Mouse (Mus musculus): Measurements from ENCODE around the gene Hinfp. TPM values are rescaled to one million over a fixed set of nuclear protein-coding genes. Genes with fewer than 3 reads are reported as not detected.

Gene Hinfp
- total RNA-seq, 2 experiments from 2014 or later: 11.2 to 13.7 TPM

GRCm38 (mm10) chr9:44266478-44267226, 38.8 kb downstream of the Hinfp start:
- DNase-seq (ENCODE audit: low spot score in 2 of 2): no peak

- DNase-seq (ENCODE audit: low spot score in 2 of 2): no peak
These were observed 44.1 kb downstream of the Hinfp start for GRCm38 (mm10) chr9:44261388-44261787.

GRCm38 (mm10) chr9:44259014-44259413, 46.5 kb downstream of the Hinfp start:
- no peak for DNase-seq (ENCODE audit: low spot score in 2 of 2)

- DNase-seq (ENCODE audit: low spot score in 2 of 2): no peak
These were observed 49.3 kb downstream of the Hinfp start for GRCm38 (mm10) chr9:44256213-44256612.

GRCm38 (mm10) chr9:44255136-44255521, 50.3 kb downstream of the Hinfp start:
- DNase-seq (ENCODE audit: low spot score in 2 of 2): no peak

GRCm38 (mm10) chr9:44254508-44255135, 50.8 kb downstream of the Hinfp start:
- DNase-seq (ENCODE audit: low spot score in 2 of 2): no peak

- no peak for DNase-seq (ENCODE audit: low spot score in 2 of 2)
These were observed 52.0 kb downstream of the Hinfp start for GRCm38 (mm10) chr9:44253441-44253840.

GRCm38 (mm10) chr9:44251314-44251713, 54.2 kb downstream of the Hinfp start, which contains the start of gene Pdzd3:
Gene Pdzd3, minus strand, starts transcription at chr9:44251471.
- DNase-seq (ENCODE audit: low spot score in 2 of 2): no peak

- no peak for DNase-seq (ENCODE audit: low spot score in 2 of 2)
These were observed 55.0 kb downstream of the Hinfp start for GRCm38 (mm10) chr9:44250445-44250844.

GRCm38 (mm10) chr9:44249181-44250146, 56.0 kb downstream of the Hinfp start:
- DNase-seq (ENCODE audit: low spot score in 2 of 2): peak in 1 of 2 experiments; percentile 53

GRCm38 (mm10) chr9:44247907-44248306, 57.6 kb downstream of the Hinfp start:
- DNase-seq (ENCODE audit: low spot score in 2 of 2): no peak

GRCm38 (mm10) chr9:44243621-44244020, 61.9 kb downstream of the Hinfp start:
- no peak for DNase-seq (ENCODE audit: low spot score in 2 of 2)

Small RNA genes within 50 kb of the gene (microRNA-seq; reads per million reads assigned to microRNA genes)
- gene Gm44335: not detected

Other genes starting within 250 kb of the Hinfp start
- gene Usp2, start 238.7 kb downstream of the Hinfp start, total RNA-seq (2021): 100 to 1,000 TPM in 1 of 2 experiments, 10 to 100 TPM in 1; 96.7 to 121 TPM
- gene Mfrp, start 203.9 kb downstream of the Hinfp start, total RNA-seq (2021): not detected
- gene C1qtnf5, start 198.4 kb downstream of the Hinfp start, total RNA-seq (2021): 10 to 100 TPM; 12.9 to 15.0 TPM
- gene Gm49380, start 192.2 kb downstream of the Hinfp start, total RNA-seq (2021): under 1 TPM in 1 of 2 experiments, not detected in 1; 0.10 TPM
- 10 to 100 TPM; 22.0 to 22.9 TPM for gene Rnf26, start 192.2 kb downstream of the Hinfp start, total RNA-seq (2021)
- gene Mcam, start 171.2 kb downstream of the Hinfp start, total RNA-seq (2021): 100 to 1,000 TPM; 156 to 169 TPM
- gene Cbl, start 71.6 kb downstream of the Hinfp start, total RNA-seq (2021): 10 to 100 TPM; 25.4 to 28.7 TPM
- gene Ccdc153, start 65.0 kb downstream of the Hinfp start, total RNA-seq (2021): not detected
- under 1 TPM; 0.37 to 0.39 TPM for gene Pdzd3, start 54.2 kb downstream of the Hinfp start, total RNA-seq (2021)
- 10 to 100 TPM; 22.7 to 23.0 TPM for gene Nlrx1, start 37.1 kb downstream of the Hinfp start, total RNA-seq (2021)
- gene Abcg4, start 17.1 kb downstream of the Hinfp start, total RNA-seq (2021): 1 to 10 TPM; 1.5 TPM
- gene C2cd2l, start 14.6 kb upstream of the Hinfp start, total RNA-seq (2021): 10 to 100 TPM; 10.5 to 12.8 TPM
- 10 to 100 TPM; 18.4 to 18.8 TPM for gene Dpagt1, start 20.3 kb upstream of the Hinfp start, total RNA-seq (2021)
- gene H2afx, start 29.0 kb upstream of the Hinfp start, total RNA-seq (2021): 10 to 100 TPM; 80.5 to 93.0 TPM
- gene Hmbs, start 38.6 kb upstream of the Hinfp start, total RNA-seq (2021): 10 to 100 TPM; 33.7 to 34.0 TPM
- gene Vps11, start 56.0 kb upstream of the Hinfp start, total RNA-seq (2021): 10 to 100 TPM; 25.4 to 27.9 TPM
- 10 to 100 TPM; 49.2 to 51.3 TPM for gene Hyou1, start 73.8 kb upstream of the Hinfp start, total RNA-seq (2021)
- gene Slc37a4, start 91.2 kb upstream of the Hinfp start, total RNA-seq (2021): 10 to 100 TPM; 58.2 to 68.3 TPM
- gene Rps25, start 101.5 kb upstream of the Hinfp start, total RNA-seq (2021): 1,000 to 10,000 TPM; 1,491 to 1,513 TPM
- gene Trappc4, start 101.9 kb upstream of the Hinfp start, total RNA-seq (2021): 10 to 100 TPM; 43.2 to 43.5 TPM
- 10 to 100 TPM in 1 of 2 experiments, 1 to 10 TPM in 1; 10.0 to 17.3 TPM for gene Ccdc84, start 112.9 kb upstream of the Hinfp start, total RNA-seq (2021)
- gene Foxr1, start 135.5 kb upstream of the Hinfp start, total RNA-seq (2021): not detected
- under 1 TPM; 0.69 to 0.91 TPM for gene Upk2, start 149.3 kb upstream of the Hinfp start, total RNA-seq (2021)
- 100 to 1,000 TPM; 126 to 131 TPM for gene Bcl9l, start 177.2 kb upstream of the Hinfp start, total RNA-seq (2021)